Mouse (Mus musculus): ENCODE results near the gene Lhpp. TPM values are rescaled to one million over a fixed set of nuclear protein-coding genes. Genes with fewer than 3 reads are reported as not detected.

Gene Lhpp
- polyA plus RNA-seq, 1 experiment = 36.1 TPM

GRCm38 (mm10) chr7:132714236-132714923 lies 103.9 kb downstream of the Lhpp start:
- H3K27ac ChIP-seq (ENCODE audit: insufficient read depth, low read depth, low read length) = peak overlapping the region; percentile 70

GRCm38 (mm10) chr7:132715259-132715658 lies 104.8 kb downstream of the Lhpp start:
- Histone ChIP-seq H3K27ac (ENCODE audit: insufficient read depth, low read depth, low read length) (no peak overlapping the region), H3K4me3 (ENCODE audit: low read depth, low read length) (no peak overlapping the region), H3K4me1 (ENCODE audit: control insufficient read depth, insufficient read depth, insufficient read length, low read length) (peaks cover 19% of the 10 kb centered on the region), H3K27me3 (ENCODE audit: control insufficient read depth, insufficient read depth, low read length) (no peaks in the 10 kb centered on the region), H3K36me3 (ENCODE audit: control insufficient read depth, insufficient read depth, low read length) (peaks cover 28% of the 10 kb centered on the region)
- WGBS = 93% methylated on average over 4 of the region's 4 CpGs
- TF ChIP-seq POLR2A (IDR thresholded peaks at IDR 0.05; ENCODE audit: low read depth, low read length) (no peak), CTCF (IDR thresholded peaks at IDR 0.05; ENCODE audit: extremely low read depth, insufficient read length, insufficient replicate concordance, low read depth, low read length) (no peak)

More at GRCm38 (mm10) chr7:132714236-132714923, 103.9 kb downstream of the Lhpp start:
- 56% methylated on average over 6 of the region's 6 CpGs for WGBS
- Histone ChIP-seq H3K4me3 (ENCODE audit: low read depth, low read length) (no peak overlapping the region), H3K4me1 (ENCODE audit: control insufficient read depth, insufficient read depth, insufficient read length, low read length) (peaks cover 19% of the 10 kb centered on the region), H3K27me3 (ENCODE audit: control insufficient read depth, insufficient read depth, low read length) (no peaks in the 10 kb centered on the region), H3K36me3 (ENCODE audit: control insufficient read depth, insufficient read depth, low read length) (peaks cover 28% of the 10 kb centered on the region)
- TF ChIP-seq CTCF (IDR thresholded peaks at IDR 0.05; ENCODE audit: extremely low read depth, insufficient read length, insufficient replicate concordance, low read depth, low read length) (no peak), POLR2A (IDR thresholded peaks at IDR 0.05; ENCODE audit: low read depth, low read length) (no peak)

GRCm38 (mm10) chr7:132719570-132719969 lies 109.1 kb downstream of the Lhpp start:
- peaks cover 5% of the 10 kb centered on the region for H3K4me1 ChIP-seq (ENCODE audit: control insufficient read depth, insufficient read depth, insufficient read length, low read length)
- TF ChIP-seq CTCF (IDR thresholded peaks at IDR 0.05; ENCODE audit: extremely low read depth, insufficient read length, insufficient replicate concordance, low read depth, low read length) (no peak), POLR2A (IDR thresholded peaks at IDR 0.05; ENCODE audit: low read depth, low read length) (no peak)
- WGBS = 92% methylated on average over 4 of the region's 4 CpGs
- no peak overlapping the region for H3K4me3 ChIP-seq (ENCODE audit: low read depth, low read length)
- H3K27me3 ChIP-seq (ENCODE audit: control insufficient read depth, insufficient read depth, low read length) = no peaks in the 10 kb centered on the region
- H3K36me3 ChIP-seq (ENCODE audit: control insufficient read depth, insufficient read depth, low read length) = peaks cover 19% of the 10 kb centered on the region
- H3K27ac ChIP-seq (ENCODE audit: insufficient read depth, low read depth, low read length) = no peak overlapping the region

GRCm38 (mm10) chr7:132720562-132720961 lies 110.1 kb downstream of the Lhpp start:
- WGBS = 88% methylated on average over 8 of the region's 8 CpGs
- H3K36me3 ChIP-seq (ENCODE audit: control insufficient read depth, insufficient read depth, low read length) = peaks cover 9% of the 10 kb centered on the region; the same call in 1 of the 2 replicates
- peaks cover 5% of the 10 kb centered on the region for H3K4me1 ChIP-seq (ENCODE audit: control insufficient read depth, insufficient read depth, insufficient read length, low read length)
- H3K27ac ChIP-seq (ENCODE audit: insufficient read depth, low read depth, low read length) = no peak overlapping the region
- no peaks in the 10 kb centered on the region for H3K27me3 ChIP-seq (ENCODE audit: control insufficient read depth, insufficient read depth, low read length)
- no peak overlapping the region for H3K4me3 ChIP-seq (ENCODE audit: low read depth, low read length)
- TF ChIP-seq CTCF (IDR thresholded peaks at IDR 0.05; ENCODE audit: extremely low read depth, insufficient read length, insufficient replicate concordance, low read depth, low read length) (no peak), POLR2A (IDR thresholded peaks at IDR 0.05; ENCODE audit: low read depth, low read length) (no peak)

GRCm38 (mm10) chr7:132722401-132723370 lies 112.2 kb downstream of the Lhpp start:
- Histone ChIP-seq H3K36me3 (ENCODE audit: control insufficient read depth, insufficient read depth, low read length) (peaks cover 9% of the 10 kb centered on the region; the same call in 1 of the 2 replicates), H3K4me3 (ENCODE audit: low read depth, low read length) (no peak overlapping the region), H3K27me3 (ENCODE audit: control insufficient read depth, insufficient read depth, low read length) (no peaks in the 10 kb centered on the region), H3K27ac (ENCODE audit: insufficient read depth, low read depth, low read length) (no peak overlapping the region), H3K4me1 (ENCODE audit: control insufficient read depth, insufficient read depth, insufficient read length, low read length) (peaks cover 5% of the 10 kb centered on the region)
- 92% methylated on average over 12 of the region's 12 CpGs for WGBS
- TF ChIP-seq POLR2A (IDR thresholded peaks at IDR 0.05; ENCODE audit: low read depth, low read length) (no peak), CTCF (IDR thresholded peaks at IDR 0.05; ENCODE audit: extremely low read depth, insufficient read length, insufficient replicate concordance, low read depth, low read length) (no peak)

- WGBS = 62% methylated on average over 11 of the region's 11 CpGs
- H3K4me1 ChIP-seq (ENCODE audit: control insufficient read depth, insufficient read depth, insufficient read length, low read length) = peaks cover 5% of the 10 kb centered on the region
- TF ChIP-seq POLR2A (IDR thresholded peaks at IDR 0.05; ENCODE audit: low read depth, low read length) = no peak
- no peak for TF ChIP-seq CTCF (IDR thresholded peaks at IDR 0.05; ENCODE audit: extremely low read depth, insufficient read length, insufficient replicate concordance, low read depth, low read length)
- peaks cover 9% of the 10 kb centered on the region; the same call in 1 of the 2 replicates for H3K36me3 ChIP-seq (ENCODE audit: control insufficient read depth, insufficient read depth, low read length)
- peak overlapping the region; percentile 41 for H3K27ac ChIP-seq (ENCODE audit: insufficient read depth, low read depth, low read length)
- H3K4me3 ChIP-seq (ENCODE audit: low read depth, low read length) = no peak overlapping the region
- H3K27me3 ChIP-seq (ENCODE audit: control insufficient read depth, insufficient read depth, low read length) = no peaks in the 10 kb centered on the region
Measured at GRCm38 (mm10) chr7:132723906-132724305, 113.5 kb downstream of the Lhpp start.

Measured in small intestine, adult 2 months (tissue).